7 mouse cellular contexts compared by ENCODE assay signal in the genomic region with DNA sequence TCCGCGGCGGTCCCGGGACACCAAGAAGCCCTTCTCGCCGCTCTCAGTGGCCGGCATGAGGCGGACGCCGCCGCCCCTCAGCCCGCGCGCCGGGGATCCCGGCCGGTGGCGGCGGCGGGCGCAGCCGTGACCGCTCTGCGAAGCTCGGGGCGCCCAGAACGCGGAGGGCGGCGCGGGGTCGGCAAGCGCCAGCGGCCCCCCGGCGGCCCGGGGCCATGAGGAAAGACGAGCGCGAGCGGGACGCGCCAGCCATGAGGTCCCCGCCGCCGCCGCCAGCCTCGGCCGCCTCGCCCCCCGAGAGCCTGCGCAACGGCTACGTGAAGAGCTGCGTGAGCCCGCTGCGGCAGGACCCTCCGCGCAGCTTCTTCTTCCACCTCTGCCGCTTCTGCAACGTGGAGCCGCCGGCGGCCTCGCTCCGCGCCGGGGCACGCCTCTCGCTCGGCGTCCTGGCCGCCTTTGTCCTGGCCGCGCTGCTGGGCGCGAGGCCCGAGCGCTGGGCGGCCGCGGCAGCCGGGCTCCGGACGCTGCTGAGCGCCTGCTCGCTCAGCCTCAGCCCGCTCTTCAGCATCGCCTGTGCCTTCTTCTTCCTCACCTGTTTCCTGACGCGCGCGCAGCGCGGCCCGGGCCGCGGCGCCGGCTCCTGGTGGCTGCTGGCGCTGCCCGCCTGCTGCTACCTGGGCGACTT. TPM values are rescaled to one million over a fixed set of nuclear protein-coding genes. Genes with fewer than 3 reads are reported as not detected.
A peak's percentile ranks its signal among the peaks of the same experiment; 100 is the strongest.
DNase-seq lines count a peak whose midpoint lies in the region; ATAC-seq and TF ChIP-seq lines count a peak whose summit lies in the region.

No protein-coding gene starts in this region.

- peak; percentile 45 for ATAC-seq in activated CD4-positive, CD25-positive, alpha-beta regulatory T cell, adult 4 months
- ATAC-seq in intestine, embryonic 16.5 days, result peak; percentile 77
- ATAC-seq in limb, embryonic 14.5 days (ENCODE audit: low FRiP score, low read depth), result peak; percentile 80
- peak; percentile 85 for ATAC-seq in midbrain, embryonic 16.5 days
- peak; percentile 59 for ATAC-seq in stomach, embryonic 14.5 days (ENCODE audit: insufficient number of reproducible peaks, insufficient read depth, low FRiP score, low read depth)

- H3K4me2 ChIP-seq in intestine, embryonic 16.5 days (ENCODE audit: low read depth, low read length), result peak overlapping the region; percentile 97
- peak overlapping the region; percentile 92 for H3K4me2 ChIP-seq in limb, embryonic 14.5 days (replicated peaks; ENCODE audit: low read depth, low read length, severe bottlenecking)
- H3K4me2 ChIP-seq in midbrain, embryonic 16.5 days (ENCODE audit: low read length), result peak overlapping the region; percentile 68
- peak overlapping the region; percentile 94 for H3K4me2 ChIP-seq in stomach, embryonic 14.5 days (replicated peaks; ENCODE audit: low read depth, low read length)

- intact Hi-C loops in gastrocnemius, postnatal 14 days (cut with DNase I; ENCODE audit: low total_unique reads), result no loop called here

- peaks cover 3% of the 10 kb centered on the region for H3K4me1 ChIP-seq in intestine, embryonic 16.5 days (ENCODE audit: control insufficient read depth, insufficient read depth, low read length)
- H3K4me1 ChIP-seq in limb, embryonic 14.5 days (ENCODE audit: control insufficient read depth, insufficient read depth, low read length), result peaks cover 7% of the 10 kb centered on the region
- peaks cover 20% of the 10 kb centered on the region for H3K4me1 ChIP-seq in midbrain, embryonic 16.5 days (ENCODE audit: control insufficient read depth, insufficient read depth, low read length)
- H3K4me1 ChIP-seq in stomach, embryonic 14.5 days (ENCODE audit: control insufficient read depth, insufficient read depth, low read length), result peaks cover 4% of the 10 kb centered on the region; the same call in 1 of the 2 replicates

- no peaks in the 10 kb centered on the region for H3K27me3 ChIP-seq in intestine, embryonic 16.5 days (replicated peaks; ENCODE audit: control insufficient read depth, insufficient read depth, low read length)
- no peaks in the 10 kb centered on the region for H3K27me3 ChIP-seq in limb, embryonic 14.5 days (ENCODE audit: control insufficient read depth, insufficient read depth, low read length)
- no peaks in the 10 kb centered on the region for H3K27me3 ChIP-seq in midbrain, embryonic 16.5 days (ENCODE audit: control insufficient read depth, insufficient read depth, low read depth, low read length)
- no peaks in the 10 kb centered on the region for H3K27me3 ChIP-seq in stomach, embryonic 14.5 days (ENCODE audit: control insufficient read depth, insufficient read depth, low read length)

- peak overlapping the region; percentile 87 for H3K9ac ChIP-seq in intestine, embryonic 16.5 days (ENCODE audit: low read depth, low read length)
- H3K9ac ChIP-seq in limb, embryonic 14.5 days (ENCODE audit: low read depth, low read length, severe bottlenecking), result peak overlapping the region; percentile 93
- peak overlapping the region; percentile 97 for H3K9ac ChIP-seq in midbrain, embryonic 16.5 days (ENCODE audit: low read depth, low read length)
- peak overlapping the region; percentile 84 for H3K9ac ChIP-seq in stomach, embryonic 14.5 days (replicated peaks; ENCODE audit: low read depth, low read length)

- peak overlapping the region; percentile 89 for H3K4me3 ChIP-seq in intestine, embryonic 16.5 days (ENCODE audit: low read length)
- peak overlapping the region; percentile 83 for H3K4me3 ChIP-seq in limb, embryonic 14.5 days (replicated peaks; ENCODE audit: low read length)
- peak overlapping the region; percentile 94 for H3K4me3 ChIP-seq in midbrain, embryonic 16.5 days (ENCODE audit: low read depth, low read length)
- peak overlapping the region; percentile 90 for H3K4me3 ChIP-seq in stomach, embryonic 14.5 days (ENCODE audit: low read depth, low read length)

- under 1% methylated on average over 99 of the region's 103 CpGs for WGBS in intestine, embryonic 16.5 days
- WGBS in limb, embryonic 14.5 days, result 0% methylated on average over 24 of the region's 103 CpGs
- under 1% methylated on average over 60 of the region's 103 CpGs for WGBS in midbrain, embryonic 16.5 days
- WGBS in stomach, embryonic 14.5 days, result under 1% methylated on average over 97 of the region's 103 CpGs

- peak; percentile 43; the same call in 1 of the 2 replicates for TF ChIP-seq POLR2A in limb, embryonic 14.5 days (IDR thresholded peaks at IDR 0.05; ENCODE audit: borderline replicate concordance, extremely low read depth, insufficient read depth, insufficient read length)

- H3K9me3 ChIP-seq in intestine, embryonic 16.5 days (ENCODE audit: control insufficient read depth, low read length), result no peaks in the 10 kb centered on the region
- no peaks in the 10 kb centered on the region for H3K9me3 ChIP-seq in limb, embryonic 14.5 days (ENCODE audit: control insufficient read depth, low read length)
- 0 out of 2 replicates have a peak, but pooled peaks cover 2% of the 10 kb centered on the region for H3K9me3 ChIP-seq in midbrain, embryonic 16.5 days (replicated peaks; ENCODE audit: control insufficient read depth, low read length, poor library complexity, severe bottlenecking)
- no peaks in the 10 kb centered on the region for H3K9me3 ChIP-seq in stomach, embryonic 14.5 days (ENCODE audit: control insufficient read depth, low read depth, low read length)

- peak overlapping the region; percentile 70 for H3K27ac ChIP-seq in intestine, embryonic 16.5 days (ENCODE audit: low read length)
- peak overlapping the region; percentile 85 for H3K27ac ChIP-seq in limb, embryonic 14.5 days (replicated peaks; ENCODE audit: low read depth, low read length)
- peak overlapping the region; percentile 97 for H3K27ac ChIP-seq in midbrain, embryonic 16.5 days (ENCODE audit: low read length)
- H3K27ac ChIP-seq in stomach, embryonic 14.5 days (ENCODE audit: low read length), result peak overlapping the region; percentile 78

- peak; percentile 62 to 66 for DNase-seq in cerebellum, postnatal 10 days
- DNase-seq in gastrocnemius, postnatal 14 days, result peak; percentile 38
- DNase-seq in limb, embryonic 14.5 days (ENCODE audit: low spot score), result peak; percentile 30

- no peaks in the 10 kb centered on the region for H3K36me3 ChIP-seq in intestine, embryonic 16.5 days (ENCODE audit: control insufficient read depth, insufficient read depth, low read length)
- no peaks in the 10 kb centered on the region for H3K36me3 ChIP-seq in limb, embryonic 14.5 days (ENCODE audit: control insufficient read depth, insufficient read depth, low read length)
- H3K36me3 ChIP-seq in midbrain, embryonic 16.5 days (ENCODE audit: control insufficient read depth, insufficient read depth, low read length), result no peaks in the 10 kb centered on the region
- H3K36me3 ChIP-seq in stomach, embryonic 14.5 days (ENCODE audit: control insufficient read depth, insufficient read depth, low read length), result no peaks in the 10 kb centered on the region

RNA-seq across cellular contexts. Expression of gene Pde3b, which starts 0.4 kb away (rescaled TPM):
- polyA plus RNA-seq in activated CD4-positive, CD25-positive, alpha-beta regulatory T cell, adult 4 months (2017; shearing (Covaris generic)), result 1 to 10 TPM; 1.6 to 2.1 TPM
- 1 to 10 TPM; 3.6 to 4.9 TPM for total RNA-seq in gastrocnemius, postnatal 14 days (2021)
- 1.3 and 1.5 TPM in 2 replicates for polyA plus RNA-seq in intestine, embryonic 16.5 days (2015; fragmentation: Nextera tagmentation; extraction: Ambion mirVana)
- 8.1 and 8.2 TPM in 2 replicates for polyA plus RNA-seq in limb, embryonic 14.5 days (2012; rRNA removed)
- polyA plus RNA-seq in limb, embryonic 14.5 days (2014; fragmentation: Nextera tagmentation; extraction: Ambion mirVana), result 7.4 and 8.9 TPM in 2 replicates
- 3.6 and 4.1 TPM in 2 replicates for polyA plus RNA-seq in midbrain, embryonic 16.5 days (2015; fragmentation: Nextera tagmentation; extraction: Ambion mirVana)
- polyA plus RNA-seq in stomach, embryonic 14.5 days (2014; fragmentation: Nextera tagmentation; extraction: Ambion mirVana), result 9.8 and 12.1 TPM in 2 replicates

Comparison
In these comparisons a context has a peak if more than half of its experiments do, and no peak if none do; other contexts are left out.
1. Peak in every context shown above with its lines: DNase-seq, ATAC-seq, H3K4me3 ChIP-seq and H3K27ac ChIP-seq.